Mouse (Mus musculus) CH12.LX (cell line): Measurements from ENCODE around the gene Trpm3. TPM values are rescaled to one million over a fixed set of nuclear protein-coding genes. Genes with fewer than 3 reads are reported as not detected.

Experiments used
- DNase-seq: peaks from one replicate; pipeline ENCODE4 v3.0.0-alpha.2; 2013; ENCODE audit errors: extremely low read depth
- H3K27ac ChIP-seq: 2 replicates; pipeline ENCODE4 v1.5.1; 2012; ENCODE audit warnings: low read depth, mild to moderate bottlenecking, control low read depth, moderate library complexity; ENCODE audit not compliant: insufficient read depth
- H3K27me3 ChIP-seq: replicated peaks from 2 replicates; pipeline ENCODE3; 2012; ENCODE audit warnings: inconsistent platforms
- H3K36me3 ChIP-seq, 2 experiments: replicated peaks in 1 of 2; 2 replicates each; pipeline versions ENCODE3 to v1.6.1; 2012; ENCODE audit warnings: inconsistent platforms in 1 of 2, low read length in 1 of 2, mild to moderate bottlenecking in 1 of 2, mixed read lengths in 1 of 2, moderate library complexity in 1 of 2; ENCODE audit not compliant: control insufficient read depth in 1 of 2, insufficient read depth in 1 of 2
- H3K4me1 ChIP-seq, 2 experiments: 2 replicates each; pipeline ENCODE4 v1.6.1; 2012; ENCODE audit warnings: inconsistent platforms in 1 of 2, moderate library complexity in 1 of 2; ENCODE audit not compliant: insufficient read depth in 2 of 2, control insufficient read depth in 1 of 2
- H3K4me2 ChIP-seq: 2 replicates; pipeline ENCODE4 v1.6.1; 2012; ENCODE audit warnings: low read depth, mild to moderate bottlenecking, control low read depth; ENCODE audit not compliant: poor library complexity, insufficient read depth, severe bottlenecking
- H3K4me3 ChIP-seq, 3 experiments: fragments of 150-350 bp in 1 of 3; sonication (generic) in 1 of 3; replicated peaks in 1 of 3; 2 replicates each; pipeline versions ENCODE3 to v1.5.1; 2011 to 2012; ENCODE audit warnings: low read depth in 2 of 3, low read length in 2 of 3, mild to moderate bottlenecking in 2 of 3, moderate library complexity in 2 of 3, control low read depth in 1 of 3, improper control_type of control experiment in 1 of 3, inconsistent platforms in 1 of 3, mixed read lengths in 1 of 3; ENCODE audit not compliant: poor library complexity in 1 of 3
- H3K79me2 ChIP-seq: replicated peaks from 2 replicates; pipeline ENCODE4 v1.6.1; 2012; ENCODE audit warnings: mild to moderate bottlenecking, moderate library complexity; ENCODE audit not compliant: control insufficient read depth, poor library complexity, insufficient read depth, severe bottlenecking; ENCODE audit errors: extremely low read depth
- H3K9ac ChIP-seq: 2 replicates; pipeline ENCODE4 v1.6.1; 2012; ENCODE audit warnings: low read depth, mild to moderate bottlenecking, control low read depth, moderate library complexity; ENCODE audit not compliant: insufficient read depth
- H3K9me3 ChIP-seq: replicated peaks from 2 replicates; pipeline ENCODE3; 2012; ENCODE audit warnings: low read length, inconsistent platforms, mixed read lengths
- BHLHE40 ChIP-seq: IDR thresholded peaks from 2 replicates; pipeline ENCODE4 v1.6.1; 2011; ENCODE audit warnings: mild to moderate bottlenecking, low read depth, low read length, improper control_type of control experiment
- CTCF ChIP-seq, 2 experiments: IDR thresholded peaks in 1 of 2; conservative IDR thresholded peaks in 1 of 2; 2 replicates each; pipeline ENCODE4 v1.5.1; 2011 to 2012; ENCODE audit warnings: low read depth in 2 of 2, low read length in 2 of 2, improper control_type of control experiment in 1 of 2, inconsistent platforms in 1 of 2, mild to moderate bottlenecking in 1 of 2, moderate library complexity in 1 of 2
- E2F4 ChIP-seq: IDR thresholded peaks from 2 replicates; pipeline ENCODE4 v1.6.1; 2011; ENCODE audit warnings: low read depth, low read length, improper control_type of control experiment; ENCODE audit not compliant: insufficient replicate concordance
- EP300 ChIP-seq: IDR thresholded peaks from 2 replicates; pipeline ENCODE4 v1.6.1; 2011; ENCODE audit warnings: low read length, improper control_type of control experiment
- ETS1 ChIP-seq: conservative IDR thresholded peaks from 2 replicates; pipeline ENCODE4 v1.6.1; 2012; ENCODE audit warnings: low read depth, mild to moderate bottlenecking, inconsistent platforms, low read length, improper control_type of control experiment, moderate library complexity
- HCFC1 ChIP-seq: IDR thresholded peaks from 2 replicates; pipeline ENCODE4 v1.6.1; 2012; ENCODE audit warnings: low read depth, mild to moderate bottlenecking, inconsistent platforms, low read length, improper control_type of control experiment
- IRF4 ChIP-seq: IDR thresholded peaks from 2 replicates; pipeline ENCODE4 v1.6.1; 2014; ENCODE audit warnings: low read depth, mild to moderate bottlenecking, inconsistent platforms, low read length, improper control_type of control experiment
- JUN ChIP-seq: IDR thresholded peaks from 2 replicates; pipeline ENCODE4 v1.6.1; 2011; ENCODE audit warnings: low read depth, mild to moderate bottlenecking, low read length, improper control_type of control experiment, moderate library complexity; ENCODE audit not compliant: insufficient read depth
- JUND ChIP-seq: conservative IDR thresholded peaks from 2 replicates; pipeline ENCODE4 v1.6.1; 2011; ENCODE audit warnings: low read depth, low read length, improper control_type of control experiment
- MAFK ChIP-seq: IDR thresholded peaks from 2 replicates; pipeline ENCODE4 v1.6.1; 2011; ENCODE audit warnings: low read length, improper control_type of control experiment; ENCODE audit not compliant: insufficient replicate concordance
- MEF2A ChIP-seq: IDR thresholded peaks from 2 replicates; pipeline ENCODE4 v1.6.1; 2014; ENCODE audit warnings: low read depth, mild to moderate bottlenecking, inconsistent platforms, low read length, improper control_type of control experiment, borderline replicate concordance
- MYC ChIP-seq: IDR thresholded peaks from 2 replicates; pipeline ENCODE4 v1.6.1; 2011; ENCODE audit warnings: low read depth, mild to moderate bottlenecking, improper control_type of control experiment, low read length
- NRF1 ChIP-seq: IDR thresholded peaks from 2 replicates; pipeline ENCODE4 v1.6.1; 2014; ENCODE audit warnings: low read depth, mild to moderate bottlenecking, inconsistent platforms, low read length, improper control_type of control experiment, moderate library complexity
- POLR2AphosphoS2 ChIP-seq: IDR thresholded peaks from 2 replicates; pipeline ENCODE4 v1.6.1; 2011; ENCODE audit warnings: low read depth, low read length, improper control_type of control experiment
- RAD21 ChIP-seq: IDR thresholded peaks from 2 replicates; pipeline ENCODE4 v1.6.1; 2011; ENCODE audit warnings: low read depth, mild to moderate bottlenecking, low read length, improper control_type of control experiment, moderate library complexity
- SIN3A ChIP-seq: IDR thresholded peaks from 2 replicates; pipeline ENCODE4 v1.6.1; 2012; ENCODE audit warnings: low read length, improper control_type of control experiment, inconsistent platforms
- SMC3 ChIP-seq: IDR thresholded peaks from 2 replicates; pipeline ENCODE4 v1.6.1; 2011; ENCODE audit warnings: low read depth, low read length, improper control_type of control experiment
- TBP ChIP-seq: conservative IDR thresholded peaks from 2 replicates; pipeline ENCODE4 v1.6.1; 2011; ENCODE audit warnings: low read depth, low read length, improper control_type of control experiment
- TCF12 ChIP-seq: IDR thresholded peaks from 2 replicates; pipeline ENCODE4 v1.6.1; 2014; ENCODE audit warnings: low read depth, mild to moderate bottlenecking, inconsistent platforms, low read length, improper control_type of control experiment
- UBTF ChIP-seq: IDR thresholded peaks from 2 replicates; pipeline ENCODE4 v1.6.1; 2012; ENCODE audit warnings: low read depth, mild to moderate bottlenecking, inconsistent platforms, low read length, improper control_type of control experiment, moderate library complexity
- USF2 ChIP-seq: conservative IDR thresholded peaks from 2 replicates; pipeline ENCODE4 v1.6.1; 2011; ENCODE audit warnings: low read depth, low read length, improper control_type of control experiment
- ZMIZ1 ChIP-seq: IDR thresholded peaks from 2 replicates; pipeline ENCODE4 v1.6.1; 2012; ENCODE audit warnings: low read depth, mild to moderate bottlenecking, inconsistent platforms, low read length, improper control_type of control experiment
- dilution Hi-C: fragments of 300-500 bp; cut with MboI; formaldehyde crosslinking; loops from 2 replicates; pipeline ENCODE4 v1.14.3; 2020; ENCODE audit warnings: low sequenced_read_pairs; ENCODE audit not compliant: extremely low pct_unique_long_range_greater_than_20kb, extremely low pct_ligation_motif_present
- in situ Hi-C: fragments of 300-500 bp; cut with MboI; formaldehyde crosslinking; loops from 3 replicates; pipeline ENCODE4 v1.14.3; 2019; ENCODE audit warnings: low sequenced_read_pairs, low pct_ligation_motif_present, low pct_unique_long_range_greater_than_20kb, mixed read lengths
- polyA plus RNA-seq: library from polyadenylated mRNA; unstranded; fragments of >175 nt; gene quantifications from 2 replicates; pipeline ENCODE4 v1.2.1, GENCODE M21; 2012; ENCODE audit warnings: low read depth; ENCODE audit not compliant: insufficient read length
- total RNA-seq, 2 experiments: library from RNA; depleted of rRNA; stranded (reverse); fragments of 300-350 nt in 1 of 2; fragments of >200 nt in 1 of 2; gene quantifications; 2 replicates each; pipeline ENCODE4 v1.2.3; 2012 to 2014

The Trpm3 gene
- total and polyA plus RNA-seq, 3 experiments = 0.01 TPM; not detected in 2

GRCm38 (mm10) chr19:22929768-22930167 is 790.9 kb downstream of the Trpm3 start:
- H3K9me3 ChIP-seq = no peaks in the 10 kb centered on the region
- no peak overlapping the region for H3K4me3 ChIP-seq
- H3K27me3 ChIP-seq = no peaks in the 10 kb centered on the region
- DNase-seq = no peak
- H3K36me3 ChIP-seq = no peaks in the 10 kb centered on the region
- 0 out of 4 replicates have a peak, but pooled peaks cover 0 to 2% of the 10 kb centered on the region in 2 experiments for H3K4me1 ChIP-seq
- no peak overlapping the region for H3K4me2 ChIP-seq
- dilution Hi-C loops = no loop called here
- no peak overlapping the region for H3K9ac ChIP-seq
- no peak for TF ChIP-seq CTCF (conservative IDR thresholded peaks at IDR 0.05 in 1 of 2, IDR thresholded peaks at IDR 0.05 in 1 of 2; ENCODE audit: low read depth in 2 of 2, low read length in 2 of 2)
- TF ChIP-seq EP300 = no peak
- TF ChIP-seq IRF4 = no peak
- TF ChIP-seq E2F4 = no peak
- no peak for TF ChIP-seq HCFC1
- no peak for TF ChIP-seq MAFK
- TF ChIP-seq TBP = no peak
- no peak for TF ChIP-seq JUND
- no peak for TF ChIP-seq SIN3A
- TF ChIP-seq NRF1 = no peak
- TF ChIP-seq ZMIZ1 = no peak
- no peak for TF ChIP-seq SMC3
- no peak for TF ChIP-seq MYC
- TF ChIP-seq BHLHE40 = no peak
- no peak for TF ChIP-seq USF2
- no peak for TF ChIP-seq UBTF
- TF ChIP-seq POLR2AphosphoS2 = no peak
- TF ChIP-seq TCF12 = no peak
- H3K79me2 ChIP-seq = no peaks in the 10 kb centered on the region
- in situ Hi-C loops = no loop called here
- H3K27ac ChIP-seq = no peak overlapping the region

- H3K9ac ChIP-seq = no peak overlapping the region
- TF ChIP-seq MEF2A = no peak
- no peak for TF ChIP-seq RAD21
- no peak for TF ChIP-seq TBP
- TF ChIP-seq JUN = no peak
- TF ChIP-seq ETS1 = no peak
- TF ChIP-seq HCFC1 = no peak
- no peak for TF ChIP-seq POLR2AphosphoS2
- TF ChIP-seq, all 38 proteins: peak for 0
- Histone ChIP-seq H3K27ac (no peak overlapping the region), H3K9me3 (no peaks in the 10 kb centered on the region), H3K4me1 (0 out of 4 replicates have a peak, but pooled peaks cover 0 to 2% of the 10 kb centered on the region in 2 experiments), H3K4me3 (no peak overlapping the region), H3K27me3 (no peaks in the 10 kb centered on the region), H3K4me2 (no peak overlapping the region), H3K79me2 (no peaks in the 10 kb centered on the region), H3K36me3 (no peaks in the 10 kb centered on the region)
- no peak for DNase-seq
- in situ Hi-C loops (no loop called here), dilution Hi-C loops (no loop called here)
Measured at GRCm38 (mm10) chr19:22930368-22930834, 791.6 kb downstream of the Trpm3 start.
